In genomic region chr10:7667342-7667802, GRCm38 (mm10) we compare ENCODE assay signal across 8 mouse cellular contexts. TPM values are rescaled to one million over a fixed set of nuclear protein-coding genes. Genes with fewer than 3 reads are reported as not detected.
A peak's percentile ranks its signal among the peaks of the same experiment; 100 is the strongest.
DNase-seq lines count a peak whose midpoint lies in the region; ATAC-seq lines count a peak whose summit lies in the region.

Gene Nup43 (plus strand): TSS chr10:7667503.

- peak within 1 kb of the TSS; percentile 90 for H3K4me2 ChIP-seq in heart, embryonic 13.5 days
- peak within 1 kb of the TSS; percentile 77 for H3K4me2 ChIP-seq in liver, embryonic 13.5 days
- H3K4me2 ChIP-seq in stomach, embryonic 16.5 days (ENCODE audit: low read depth, low read length): peak within 1 kb of the TSS; percentile 87

- H3K27me3 ChIP-seq in heart, embryonic 13.5 days (replicated peaks): no peaks in the 10 kb centered on the region
- H3K27me3 ChIP-seq in liver, embryonic 13.5 days: no peaks in the 10 kb centered on the region
- no peaks in the 10 kb centered on the region for H3K27me3 ChIP-seq in stomach, embryonic 16.5 days (ENCODE audit: control insufficient read depth, insufficient read depth, low read length)

- H3K4me3 ChIP-seq in heart, embryonic 13.5 days: peak within 1 kb of the TSS; percentile 92
- peak within 1 kb of the TSS; percentile 81 for H3K4me3 ChIP-seq in liver, embryonic 13.5 days (replicated peaks)
- peak within 1 kb of the TSS; percentile 86 for H3K4me3 ChIP-seq in stomach, embryonic 16.5 days (replicated peaks; ENCODE audit: low read length)

- H3K9ac ChIP-seq in heart, embryonic 13.5 days: peak within 1 kb of the TSS; percentile 90
- peak within 1 kb of the TSS; percentile 76 for H3K9ac ChIP-seq in liver, embryonic 13.5 days
- peak within 1 kb of the TSS; percentile 84 for H3K9ac ChIP-seq in stomach, embryonic 16.5 days (ENCODE audit: low read length)

- peak; percentile 93 for DNase-seq in CD4-positive helper T cell, adult 2 months (ENCODE audit: low read depth, low spot score)
- DNase-seq in brain, embryonic 18.5 days (ENCODE audit: low read depth, low spot score): peak; percentile 87
- DNase-seq in kidney, postnatal 14 days: peak; percentile 93
- DNase-seq in liver, embryonic 13.5 days: peak; percentile 83
- DNase-seq in neural tube, embryonic 10.5 days (ENCODE audit: extremely low spot score, low spot score): peak; percentile 87

- H3K27ac ChIP-seq in heart, embryonic 13.5 days (replicated peaks): peak within 1 kb of the TSS; percentile 84
- peak within 1 kb of the TSS; percentile 71; the same call in 1 of the 2 replicates for H3K27ac ChIP-seq in liver, embryonic 13.5 days
- H3K27ac ChIP-seq in stomach, embryonic 16.5 days (ENCODE audit: low read length): peak within 1 kb of the TSS; percentile 76

- peaks cover 28% of the 10 kb centered on the region for H3K36me3 ChIP-seq in heart, embryonic 13.5 days
- peaks cover 27% of the 10 kb centered on the region for H3K36me3 ChIP-seq in liver, embryonic 13.5 days
- H3K36me3 ChIP-seq in stomach, embryonic 16.5 days (ENCODE audit: control insufficient read depth, insufficient read depth, low read length): peaks cover 5% of the 10 kb centered on the region

- peak; percentile 83 for ATAC-seq in erythroid progenitor cell, adult 5-6 weeks (replicated peaks; ENCODE audit: low FRiP score, poor library complexity, severe bottlenecking)
- ATAC-seq in heart, embryonic 13.5 days (ENCODE audit: extremely low read depth, insufficient number of reproducible peaks, low FRiP score, low TSS enrichment): peak; percentile 58; the same call in 1 of the 2 replicates
- peak; percentile 69 for ATAC-seq in liver, embryonic 13.5 days (ENCODE audit: low read depth)
- peak; percentile 82 for ATAC-seq in stomach, embryonic 16.5 days (ENCODE audit: insufficient read depth, low FRiP score)

- under 1% methylated on average over 24 of the region's 24 CpGs for WGBS in heart, embryonic 13.5 days
- under 1% methylated on average over 24 of the region's 24 CpGs for WGBS in liver, embryonic 13.5 days (ENCODE audit: insufficient replicate concordance)
- WGBS in stomach, embryonic 16.5 days: 0% methylated on average over 24 of the region's 24 CpGs

- peaks cover 18% of the 10 kb centered on the region for H3K4me1 ChIP-seq in heart, embryonic 13.5 days
- H3K4me1 ChIP-seq in liver, embryonic 13.5 days (replicated peaks): peaks cover 30% of the 10 kb centered on the region
- H3K4me1 ChIP-seq in stomach, embryonic 16.5 days (ENCODE audit: control insufficient read depth, insufficient read depth, low read length): peaks cover 15% of the 10 kb centered on the region

- no peaks in the 10 kb centered on the region for H3K9me3 ChIP-seq in heart, embryonic 13.5 days
- no peaks in the 10 kb centered on the region for H3K9me3 ChIP-seq in liver, embryonic 13.5 days (replicated peaks)
- H3K9me3 ChIP-seq in stomach, embryonic 16.5 days (replicated peaks; ENCODE audit: control insufficient read depth, low read length): no peaks in the 10 kb centered on the region

RNA-seq across cellular contexts. Expression of gene Nup43, which starts in this region (rescaled TPM):
- 12.6 and 20.5 TPM in 2 replicates for total RNA-seq in erythroid progenitor cell, adult 5-6 weeks (2015; ENCODE audit: low replicate concordance)
- total RNA-seq in erythroid progenitor cell, adult 5-6 weeks (2017; ENCODE audit: low replicate concordance): 7.9 and 10.9 TPM in 2 replicates
- 36.6 and 41.3 TPM in 2 replicates for polyA plus RNA-seq in heart, embryonic 13.5 days (2015; fragmentation: Nextera tagmentation; extraction: Ambion mirVana)
- 39.0 and 44.7 TPM in 2 replicates for polyA plus RNA-seq in liver, embryonic 13.5 days (2015; fragmentation: Nextera tagmentation; extraction: Ambion mirVana)
- 34.2 and 34.5 TPM in 2 replicates for polyA plus RNA-seq in stomach, embryonic 16.5 days (2015; fragmentation: Nextera tagmentation; extraction: Ambion mirVana)

Comparison
In these comparisons a context has a peak if more than half of its experiments do, and no peak if none do; other contexts are left out.
1. Peak in every context shown above with its lines: DNase-seq, ATAC-seq, H3K4me3 ChIP-seq and H3K27ac ChIP-seq.